Mouse (Mus musculus): ENCODE data around the gene Dnajc16. TPM values are rescaled to one million over a fixed set of nuclear protein-coding genes. Genes with fewer than 3 reads are reported as not detected.

Gene Dnajc16
- total RNA-seq, 1 experiment from 2014 or later = 9.8 TPM

GRCm38 (mm10) chr4:141735206-141735560 lies 55.5 kb downstream of the Dnajc16 start:
- ATAC-seq (ENCODE audit: extremely low read depth, insufficient number of reproducible peaks, low FRiP score, poor library complexity, severe bottlenecking) = no peak

- peak; percentile 97 for ATAC-seq (ENCODE audit: extremely low read depth, insufficient number of reproducible peaks, low FRiP score, poor library complexity, severe bottlenecking)
These were observed 56.1 kb downstream of the Dnajc16 start for GRCm38 (mm10) chr4:141734446-141735205.

- ATAC-seq (ENCODE audit: extremely low read depth, insufficient number of reproducible peaks, low FRiP score, poor library complexity, severe bottlenecking) = no peak
These were observed 59.0 kb downstream of the Dnajc16 start for GRCm38 (mm10) chr4:141731766-141732165.

GRCm38 (mm10) chr4:141730401-141730800 lies 60.3 kb downstream of the Dnajc16 start:
- no peak for ATAC-seq (ENCODE audit: extremely low read depth, insufficient number of reproducible peaks, low FRiP score, poor library complexity, severe bottlenecking)

- ATAC-seq (ENCODE audit: extremely low read depth, insufficient number of reproducible peaks, low FRiP score, poor library complexity, severe bottlenecking) = no peak
These were observed 61.5 kb downstream of the Dnajc16 start for GRCm38 (mm10) chr4:141729266-141729665.

- ATAC-seq (ENCODE audit: extremely low read depth, insufficient number of reproducible peaks, low FRiP score, poor library complexity, severe bottlenecking) = no peak
These were observed 65.0 kb downstream of the Dnajc16 start for GRCm38 (mm10) chr4:141725738-141726137.

GRCm38 (mm10) chr4:141725277-141725676 lies 65.5 kb downstream of the Dnajc16 start:
- ATAC-seq (ENCODE audit: extremely low read depth, insufficient number of reproducible peaks, low FRiP score, poor library complexity, severe bottlenecking) = no peak

GRCm38 (mm10) chr4:141724594-141724993 lies 66.1 kb downstream of the Dnajc16 start:
- ATAC-seq (ENCODE audit: extremely low read depth, insufficient number of reproducible peaks, low FRiP score, poor library complexity, severe bottlenecking) = no peak

- no peak for ATAC-seq (ENCODE audit: extremely low read depth, insufficient number of reproducible peaks, low FRiP score, poor library complexity, severe bottlenecking)
These were observed 67.1 kb downstream of the Dnajc16 start for GRCm38 (mm10) chr4:141723673-141724068.

- ATAC-seq (ENCODE audit: extremely low read depth, insufficient number of reproducible peaks, low FRiP score, poor library complexity, severe bottlenecking) = peak; percentile 72
These were observed 67.7 kb downstream of the Dnajc16 start, which contains the start of gene Ddi2 for GRCm38 (mm10) chr4:141722731-141723672. Gene Ddi2, minus strand, starts transcription at chr4:141723419.

- no peak for ATAC-seq (ENCODE audit: extremely low read depth, insufficient number of reproducible peaks, low FRiP score, poor library complexity, severe bottlenecking)
These were observed 68.8 kb downstream of the Dnajc16 start for GRCm38 (mm10) chr4:141721961-141722360.

GRCm38 (mm10) chr4:141720761-141721523 lies 69.8 kb downstream of the Dnajc16 start:
- ATAC-seq (ENCODE audit: extremely low read depth, insufficient number of reproducible peaks, low FRiP score, poor library complexity, severe bottlenecking) = 0 out of 2 replicates have a peak, but pooled peaks have one; percentile 23

GRCm38 (mm10) chr4:141719304-141719703 lies 71.4 kb downstream of the Dnajc16 start:
- no peak for ATAC-seq (ENCODE audit: extremely low read depth, insufficient number of reproducible peaks, low FRiP score, poor library complexity, severe bottlenecking)

- ATAC-seq (ENCODE audit: extremely low read depth, insufficient number of reproducible peaks, low FRiP score, poor library complexity, severe bottlenecking) = no peak
These were observed 73.1 kb downstream of the Dnajc16 start for GRCm38 (mm10) chr4:141717633-141718032.

- no peak for ATAC-seq (ENCODE audit: extremely low read depth, insufficient number of reproducible peaks, low FRiP score, poor library complexity, severe bottlenecking)
These were observed 75.7 kb downstream of the Dnajc16 start for GRCm38 (mm10) chr4:141715027-141715426.

GRCm38 (mm10) chr4:141713598-141714142 lies 77.1 kb downstream of the Dnajc16 start:
- no peak for ATAC-seq (ENCODE audit: extremely low read depth, insufficient number of reproducible peaks, low FRiP score, poor library complexity, severe bottlenecking)

GRCm38 (mm10) chr4:141711250-141711649 lies 79.5 kb downstream of the Dnajc16 start:
- ATAC-seq (ENCODE audit: extremely low read depth, insufficient number of reproducible peaks, low FRiP score, poor library complexity, severe bottlenecking) = no peak
